Mouse (Mus musculus) cerebellum, adult 2 months (tissue): ENCODE measurements at regions not wholly inside any gene's neighbourhood (a gene's known extent, or its start where the extent isn't known, plus 50 kb on each side); places are given as distances from the start of the nearest gene placed in this dataset.

Source experiments
- CTCF ChIP-seq: fragments of 200-500 bp; IDR thresholded peaks from 2 replicates; pipeline ENCODE4 v1.5.1; 2011; ENCODE audit warnings: low read depth, mild to moderate bottlenecking, control low read depth, low read length, moderate library complexity, borderline replicate concordance; ENCODE audit not compliant: insufficient read depth
- POLR2A ChIP-seq: fragments of 200-500 bp; IDR thresholded peaks from 2 replicates; pipeline ENCODE4 v1.6.1; 2011; ENCODE audit warnings: low read length, control low read depth, borderline replicate concordance; ENCODE audit not compliant: insufficient read depth

GRCm38 (mm10) chr2:144197139-144197538 lies 73.3 kb upstream of the Mgme1 start:
- TF ChIP-seq CTCF (no peak), POLR2A (no peak)
